11 mouse cellular contexts compared by ENCODE assay signal in the genomic region with DNA sequence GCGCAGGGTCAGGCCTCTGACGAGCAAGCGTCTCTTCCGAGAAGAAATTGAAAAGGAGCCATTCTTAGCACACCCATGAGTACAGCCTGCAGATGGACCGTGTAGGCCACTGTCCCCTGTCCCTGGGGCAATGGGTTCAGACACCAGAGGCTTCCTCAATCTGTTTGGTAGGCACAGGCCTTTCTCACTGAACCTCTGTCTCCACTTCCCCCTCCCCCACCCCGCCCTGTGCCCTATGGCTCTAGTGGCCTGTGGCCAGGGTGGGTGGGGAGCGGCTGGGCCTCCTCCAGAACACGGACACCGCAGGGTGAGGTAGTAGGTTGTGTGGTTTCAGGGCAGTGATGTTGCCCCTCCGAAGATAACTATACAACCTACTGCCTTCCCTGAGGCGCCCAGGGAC. TPM values are rescaled to one million over a fixed set of nuclear protein-coding genes. Genes with fewer than 3 reads are reported as not detected.
A peak's percentile ranks its signal among the peaks of the same experiment; 100 is the strongest.
DNase-seq lines count a peak whose midpoint lies in the region; ATAC-seq and TF ChIP-seq lines count a peak whose summit lies in the region.
"Had no signal": no experiment of that assay in that cellular context is flagged by ENCODE, and none has a peak within 500 bp of the region (broad histone marks: within the 10 kb centered on the region; RNA-seq: fewer than 3 reads in every experiment).

No protein-coding gene starts in this region.

- H3K27ac ChIP-seq in hindbrain, embryonic 14.5 days: 0 out of 2 replicates have a peak overlapping the region, but pooled peaks have one; percentile 16
- H3K27ac ChIP-seq in hindbrain, embryonic 10.5 days: no peak overlapping the region
- peak overlapping the region; percentile 88; the same call in 1 of the 2 replicates for H3K27ac ChIP-seq in neural tube, embryonic 13.5 days (replicated peaks)
- no peak overlapping the region for H3K27ac ChIP-seq in stomach, postnatal 0 days (replicated peaks)
- no peak overlapping the region for H3K27ac ChIP-seq in forebrain, embryonic 11.5 days (ENCODE audit: low read depth, low read length)
- H3K27ac ChIP-seq: heart, embryonic 15.5 days; liver, embryonic 13.5 days had no signal

- TF ChIP-seq CTCF in stomach, postnatal 0 days (IDR thresholded peaks at IDR 0.05; ENCODE audit: low read depth): no peak

- TF ChIP-seq EP300 in stomach, postnatal 0 days (optimal IDR thresholded peaks at IDR 0.05): no peak

- no peak overlapping the region for H3K4me3 ChIP-seq in hindbrain, embryonic 14.5 days (replicated peaks; ENCODE audit: low read length)
- H3K4me3 ChIP-seq in hindbrain, embryonic 10.5 days: no peak overlapping the region
- H3K4me3 ChIP-seq in neural tube, embryonic 13.5 days: no peak overlapping the region
- no peak overlapping the region for H3K4me3 ChIP-seq in stomach, postnatal 0 days (ENCODE audit: low read depth, low read length)
- H3K4me3 ChIP-seq in forebrain, embryonic 11.5 days (ENCODE audit: low read depth, low read length): no peak overlapping the region
- H3K4me3 ChIP-seq: heart, embryonic 15.5 days; liver, embryonic 13.5 days had no signal

- 87% methylated on average over 11 of the region's 11 CpGs for WGBS in hindbrain, embryonic 14.5 days
- 91% methylated on average over 11 of the region's 11 CpGs for WGBS in hindbrain, embryonic 10.5 days
- WGBS in neural tube, embryonic 13.5 days: 91% methylated on average over 11 of the region's 11 CpGs
- WGBS in stomach, postnatal 0 days: 84% methylated on average over 11 of the region's 11 CpGs
- 88% methylated on average over 11 of the region's 11 CpGs for WGBS in forebrain, embryonic 11.5 days

- H3K4me2 ChIP-seq in hindbrain, embryonic 14.5 days (replicated peaks): no peak overlapping the region
- H3K4me2 ChIP-seq in neural tube, embryonic 13.5 days: no peak overlapping the region
- H3K4me2 ChIP-seq in stomach, postnatal 0 days (replicated peaks; ENCODE audit: low read depth): no peak overlapping the region
- no peak overlapping the region for H3K4me2 ChIP-seq in forebrain, embryonic 11.5 days (ENCODE audit: low read depth, low read length, severe bottlenecking)
- H3K4me2 ChIP-seq: heart, embryonic 15.5 days; liver, embryonic 13.5 days had no signal

- DNase-seq in hindbrain, embryonic 14.5 days (ENCODE audit: low spot score): no peak
- no peak for DNase-seq in hindbrain, embryonic 10.5 days (ENCODE audit: low spot score)
- no peak for DNase-seq in neural tube, embryonic 10.5 days (ENCODE audit: extremely low spot score, low spot score)
- DNase-seq in cerebellum, postnatal 10 days: peak; percentile 73 to 75
- DNase-seq in stomach, postnatal 0 days (ENCODE audit: low spot score): peak; percentile 56
- no peak for DNase-seq in forebrain, embryonic 11.5 days (ENCODE audit: low spot score)
- DNase-seq: liver, embryonic 13.5 days; lung, postnatal 4 days had no signal

- no peak for ATAC-seq in hindbrain, embryonic 14.5 days (ENCODE audit: low FRiP score)
- no peak for ATAC-seq in neural tube, embryonic 13.5 days (ENCODE audit: low read depth)
- ATAC-seq in stomach, postnatal 0 days (ENCODE audit: low FRiP score, low TSS enrichment): no peak
- no peak for ATAC-seq in forebrain, embryonic 11.5 days (replicated peaks; ENCODE audit: low FRiP score)
- ATAC-seq: inflammation-experienced regulatory T-cells, adult 6 months had no signal

- no peaks in the 10 kb centered on the region; the same call in 1 of the 2 replicates for H3K4me1 ChIP-seq in hindbrain, embryonic 14.5 days (replicated peaks; ENCODE audit: control insufficient read depth, insufficient read depth, low read length)
- peaks cover 23% of the 10 kb centered on the region for H3K4me1 ChIP-seq in hindbrain, embryonic 10.5 days (replicated peaks)
- H3K4me1 ChIP-seq in neural tube, embryonic 13.5 days (replicated peaks): peaks cover 52% of the 10 kb centered on the region
- 0 out of 2 replicates have a peak, but pooled peaks cover 5% of the 10 kb centered on the region for H3K4me1 ChIP-seq in stomach, postnatal 0 days (replicated peaks; ENCODE audit: control insufficient read depth, insufficient read depth)
- no peaks in the 10 kb centered on the region for H3K4me1 ChIP-seq in forebrain, embryonic 11.5 days (replicated peaks; ENCODE audit: control insufficient read depth, insufficient read depth, low read length)

- peaks cover 55% of the 10 kb centered on the region for H3K36me3 ChIP-seq in hindbrain, embryonic 14.5 days (replicated peaks; ENCODE audit: control insufficient read depth, insufficient read depth)
- H3K36me3 ChIP-seq in hindbrain, embryonic 10.5 days: no peaks in the 10 kb centered on the region
- H3K36me3 ChIP-seq in neural tube, embryonic 13.5 days: peaks cover 57% of the 10 kb centered on the region
- peaks cover 36% of the 10 kb centered on the region for H3K36me3 ChIP-seq in stomach, postnatal 0 days (ENCODE audit: control insufficient read depth, insufficient read depth, low read length)
- H3K36me3 ChIP-seq in forebrain, embryonic 11.5 days (ENCODE audit: control insufficient read depth, insufficient read depth, low read length): no peaks in the 10 kb centered on the region; the same call in 1 of the 2 replicates
- H3K36me3 ChIP-seq: liver, embryonic 13.5 days had no signal

- no peak overlapping the region for H3K9ac ChIP-seq in hindbrain, embryonic 14.5 days
- H3K9ac ChIP-seq in neural tube, embryonic 13.5 days: no peak overlapping the region
- H3K9ac ChIP-seq in stomach, postnatal 0 days (ENCODE audit: low read length): no peak overlapping the region
- H3K9ac ChIP-seq in forebrain, embryonic 11.5 days (ENCODE audit: low read length): no peak overlapping the region
- H3K9ac ChIP-seq: heart, embryonic 15.5 days; liver, embryonic 13.5 days had no signal

- no peaks in the 10 kb centered on the region for H3K27me3 ChIP-seq in hindbrain, embryonic 14.5 days (ENCODE audit: control insufficient read depth, insufficient read depth, low read length)
- peaks cover 61% of the 10 kb centered on the region for H3K27me3 ChIP-seq in hindbrain, embryonic 10.5 days (ENCODE audit: insufficient read depth, poor library complexity, severe bottlenecking)
- peaks cover 4% of the 10 kb centered on the region; the same call in 1 of the 2 replicates for H3K27me3 ChIP-seq in neural tube, embryonic 13.5 days
- no peaks in the 10 kb centered on the region for H3K27me3 ChIP-seq in stomach, postnatal 0 days (ENCODE audit: control insufficient read depth, insufficient read depth, low read length)
- H3K27me3 ChIP-seq in forebrain, embryonic 11.5 days (ENCODE audit: control insufficient read depth, insufficient read depth, low read length): no peaks in the 10 kb centered on the region
- H3K27me3 ChIP-seq: liver, embryonic 13.5 days had no signal

- H3K9me3 ChIP-seq in hindbrain, embryonic 14.5 days (ENCODE audit: control insufficient read depth, low read length): no peaks in the 10 kb centered on the region
- no peaks in the 10 kb centered on the region for H3K9me3 ChIP-seq in hindbrain, embryonic 10.5 days
- no peaks in the 10 kb centered on the region for H3K9me3 ChIP-seq in neural tube, embryonic 13.5 days
- no peaks in the 10 kb centered on the region for H3K9me3 ChIP-seq in stomach, postnatal 0 days (ENCODE audit: control insufficient read depth, low read length)
- no peaks in the 10 kb centered on the region for H3K9me3 ChIP-seq in forebrain, embryonic 11.5 days (ENCODE audit: control insufficient read depth, low read length)
- H3K9me3 ChIP-seq: heart, embryonic 15.5 days; liver, embryonic 13.5 days had no signal

RNA-seq across cellular contexts. Expression of a gene that starts 27.8 kb away (rescaled TPM):
- 1.2 and 1.6 TPM in 2 replicates for polyA plus RNA-seq in hindbrain, embryonic 14.5 days (2014; fragmentation: Nextera tagmentation; extraction: Ambion mirVana)
- 0.24 and 0.62 TPM in 2 replicates for polyA plus RNA-seq in hindbrain, embryonic 10.5 days (2016; fragmentation: Nextera tagmentation; extraction: Ambion mirVana)
- polyA plus RNA-seq in neural tube, embryonic 13.5 days (2015; fragmentation: Nextera tagmentation; extraction: Ambion mirVana): 1.0 and 2.0 TPM in 2 replicates
- polyA plus RNA-seq in stomach, postnatal 0 days (2015; fragmentation: Nextera tagmentation; extraction: Ambion mirVana): 16.8 and 18.8 TPM in 2 replicates
- polyA plus RNA-seq in forebrain, embryonic 11.5 days (2014; fragmentation: Nextera tagmentation; extraction: Ambion mirVana): 0.31 and 0.51 TPM in 2 replicates
- polyA plus RNA-seq: inflammation-experienced regulatory T-cells, adult 6 months had no signal

Comparison
In these comparisons a context has a peak if more than half of its experiments do, and no peak if none do; other contexts are left out.
1. H3K27ac ChIP-seq: peak in hindbrain, embryonic 14.5 days (single experiment) and neural tube, embryonic 13.5 days (single experiment); none in hindbrain, embryonic 10.5 days (single experiment), stomach, postnatal 0 days (single experiment) and forebrain, embryonic 11.5 days (single experiment).
2. DNase-seq: peak in cerebellum, postnatal 10 days (2 of 2) and stomach, postnatal 0 days (single experiment); none in hindbrain, embryonic 14.5 days (single experiment), hindbrain, embryonic 10.5 days (single experiment), neural tube, embryonic 10.5 days (single experiment) and forebrain, embryonic 11.5 days (single experiment).